Mouse (Mus musculus) G1E (cell line): ENCODE results near the gene Rcn3.

Source experiments
- CTCF ChIP-seq: IDR thresholded peaks from 2 replicates; pipeline ENCODE4 v1.5.1; 2012; ENCODE audit warnings: low read depth, low read length, inconsistent platforms, mixed read lengths
- GATA1 ChIP-seq: IDR thresholded peaks from 2 replicates; pipeline ENCODE4 v1.6.1; 2012; ENCODE audit warnings: borderline replicate concordance, low read length, inconsistent platforms, mixed read lengths
- POLR2AphosphoS5 ChIP-seq: IDR thresholded peaks from 2 replicates; pipeline ENCODE4 v1.6.1; 2012; ENCODE audit warnings: low read depth, low read length, inconsistent platforms; ENCODE audit not compliant: insufficient replicate concordance
- TAL1 ChIP-seq: conservative IDR thresholded peaks from 2 replicates; pipeline ENCODE4 v1.6.1; 2012; ENCODE audit warnings: low read depth, low read length, inconsistent platforms, mixed read lengths

- no peak for TF ChIP-seq POLR2AphosphoS5
- TF ChIP-seq CTCF: no peak
- TF ChIP-seq TAL1: no peak
- TF ChIP-seq GATA1: no peak
Measured at GRCm38 (mm10) chr7:45076501-45076900, 15.5 kb downstream of the Rcn3 start.
